Mouse (Mus musculus): ENCODE measurements around the gene Pitpnm1. TPM values are rescaled to one million over a fixed set of nuclear protein-coding genes. Genes with fewer than 3 reads are reported as not detected.
"Not testable (repeated sequence)": the region's sequence is repeated elsewhere in the genome, so short reads cannot be mapped to it uniquely, and the experiment has no call there.

Pitpnm1 gene
- total and polyA plus RNA-seq, 3 experiments = 15.9 to 43.8 (median 34.7) TPM

GRCm38 (mm10) chr19:4121097-4121805, 21.5 kb downstream of the Pitpnm1 start:
- in situ Hi-C loops (cut with MboI; ENCODE audit: low pct_ligation_motif_present, low pct_unique_long_range_greater_than_20kb, low sequenced_read_pairs) = no loop called here

GRCm38 (mm10) chr19:4121896-4122295, 22.1 kb downstream of the Pitpnm1 start:
- in situ Hi-C loops (cut with MboI; ENCODE audit: low pct_ligation_motif_present, low pct_unique_long_range_greater_than_20kb, low sequenced_read_pairs); H3K4me3 ChIP-seq (replicated peaks in 1 of 3; ENCODE audit: low read depth in 2 of 3, low read length in 2 of 3, poor library complexity in 1 of 3); H3K9ac ChIP-seq (ENCODE audit: insufficient read depth, low read depth); DNase-seq (ENCODE audit: extremely low read depth); dilution Hi-C loops (cut with MboI; ENCODE audit: extremely low pct_ligation_motif_present, extremely low pct_unique_long_range_greater_than_20kb, low sequenced_read_pairs); H3K9me3 ChIP-seq (replicated peaks; ENCODE audit: low read length); H3K4me2 ChIP-seq (ENCODE audit: insufficient read depth, low read depth, poor library complexity, severe bottlenecking); H3K27me3 ChIP-seq (replicated peaks); H3K27ac ChIP-seq (ENCODE audit: insufficient read depth, low read depth): not testable (repeated sequence)
- H3K36me3 ChIP-seq (replicated peaks in 1 of 2; ENCODE audit: control insufficient read depth in 1 of 2, insufficient read depth in 1 of 2, low read length in 1 of 2) = peaks cover 13 to 26% of the 10 kb centered on the region in 2 experiments
- peaks cover 17 to 63% of the 10 kb centered on the region in 2 experiments for H3K4me1 ChIP-seq (ENCODE audit: control insufficient read depth in 1 of 2, insufficient read depth in 2 of 2)
- peaks cover 12% of the 10 kb centered on the region for H3K79me2 ChIP-seq (replicated peaks; ENCODE audit: control insufficient read depth, extremely low read depth, insufficient read depth, poor library complexity, severe bottlenecking)

More at GRCm38 (mm10) chr19:4121097-4121805, 21.5 kb downstream of the Pitpnm1 start:
- peak overlapping the region; percentile 27 to 63 (median 49) for H3K4me3 ChIP-seq (replicated peaks in 1 of 3; ENCODE audit: low read depth in 2 of 3, low read length in 2 of 3, poor library complexity in 1 of 3)
- H3K79me2 ChIP-seq (replicated peaks; ENCODE audit: control insufficient read depth, extremely low read depth, insufficient read depth, poor library complexity, severe bottlenecking) = peaks cover 6% of the 10 kb centered on the region; the same call in 1 of the 2 replicates
- no peaks in the 10 kb centered on the region for H3K9me3 ChIP-seq (replicated peaks; ENCODE audit: low read length)
- dilution Hi-C loops (cut with MboI; ENCODE audit: extremely low pct_ligation_motif_present, extremely low pct_unique_long_range_greater_than_20kb, low sequenced_read_pairs) = no loop called here
- H3K27me3 ChIP-seq (replicated peaks) = no peaks in the 10 kb centered on the region
- H3K27ac ChIP-seq (ENCODE audit: insufficient read depth, low read depth) = peak overlapping the region; percentile 58
- H3K9ac ChIP-seq (ENCODE audit: insufficient read depth, low read depth) = peak overlapping the region; percentile 33; the same call in 1 of the 2 replicates
- H3K4me2 ChIP-seq (ENCODE audit: insufficient read depth, low read depth, poor library complexity, severe bottlenecking) = peak overlapping the region; percentile 21; the same call in 1 of the 2 replicates
- peak; percentile 99 for DNase-seq (ENCODE audit: extremely low read depth)
- TF ChIP-seq USF2 (conservative IDR thresholded peaks at IDR 0.05; ENCODE audit: low read depth, low read length) (peak; percentile 41; the same call in 1 of the 2 replicates), PAX5 (IDR thresholded peaks at IDR 0.05; ENCODE audit: low read length) (no peak), ZC3H11A (IDR thresholded peaks at IDR 0.05; ENCODE audit: low read depth, low read length) (no peak), EP300 (IDR thresholded peaks at IDR 0.05; ENCODE audit: low read length) (no peak), USF1 (IDR thresholded peaks at IDR 0.05; ENCODE audit: low read depth, low read length) (no peak), ZKSCAN1 (IDR thresholded peaks at IDR 0.05; ENCODE audit: borderline replicate concordance, low read depth, low read length) (no peak), MEF2A (IDR thresholded peaks at IDR 0.05; ENCODE audit: borderline replicate concordance, low read depth, low read length) (no peak; the same call in 1 of the 2 replicates), GABPA (IDR thresholded peaks at IDR 0.05; ENCODE audit: insufficient replicate concordance, low read depth, low read length) (no peak; the same call in 1 of the 2 replicates), ELF1 (IDR thresholded peaks at IDR 0.05; ENCODE audit: low read depth, low read length) (peak; percentile 93), ZMIZ1 (IDR thresholded peaks at IDR 0.05; ENCODE audit: low read depth, low read length) (0 out of 2 replicates have a peak, but pooled peaks have one; percentile 62), NELFE (IDR thresholded peaks at IDR 0.05; ENCODE audit: low read depth, low read length) (peak; percentile 59), TBP (conservative IDR thresholded peaks at IDR 0.05; ENCODE audit: low read depth, low read length) (0 out of 2 replicates have a peak, but pooled peaks have one; percentile 56), NRF1 (IDR thresholded peaks at IDR 0.05; ENCODE audit: low read depth, low read length) (peak; percentile 95), UBTF (IDR thresholded peaks at IDR 0.05; ENCODE audit: low read depth, low read length) (no peak), POLR2AphosphoS2 (IDR thresholded peaks at IDR 0.05; ENCODE audit: low read depth, low read length) (no peak), MAX (IDR thresholded peaks at IDR 0.05; ENCODE audit: low read length) (peak; percentile 100), HCFC1 (IDR thresholded peaks at IDR 0.05; ENCODE audit: low read depth, low read length) (peak; percentile 95), RCOR1 (conservative IDR thresholded peaks at IDR 0.05; ENCODE audit: low read depth, low read length) (no peak), MAFK (IDR thresholded peaks at IDR 0.05; ENCODE audit: insufficient replicate concordance, low read length) (peak; percentile 46; the same call in 1 of the 2 replicates), KAT2A (IDR thresholded peaks at IDR 0.05; ENCODE audit: insufficient replicate concordance, low read length) (peak; percentile 88), SIN3A (IDR thresholded peaks at IDR 0.05; ENCODE audit: low read length) (0 out of 2 replicates have a peak, but pooled peaks have one; percentile 41), SMC3 (IDR thresholded peaks at IDR 0.05; ENCODE audit: low read depth, low read length) (no peak), ETS1 (conservative IDR thresholded peaks at IDR 0.05; ENCODE audit: low read depth, low read length) (peak; percentile 34; the same call in 1 of the 2 replicates), CTCF (conservative IDR thresholded peaks at IDR 0.05 in 1 of 2, IDR thresholded peaks at IDR 0.05 in 1 of 2; ENCODE audit: low read depth in 2 of 2, low read length in 2 of 2) (no peak), MAZ (IDR thresholded peaks at IDR 0.05; ENCODE audit: low read depth, low read length) (no peak; the same call in 1 of the 2 replicates), JUN (IDR thresholded peaks at IDR 0.05; ENCODE audit: insufficient read depth, low read depth, low read length) (no peak), TCF12 (IDR thresholded peaks at IDR 0.05; ENCODE audit: low read depth, low read length) (peak; percentile 85), ZNF384 (IDR thresholded peaks at IDR 0.05; ENCODE audit: low read depth, low read length) (peak; percentile 37; the same call in 1 of the 2 replicates), CHD1 (IDR thresholded peaks at IDR 0.05; ENCODE audit: low read depth, low read length) (no peak), E2F4 (IDR thresholded peaks at IDR 0.05; ENCODE audit: insufficient replicate concordance, low read depth, low read length) (no peak), IRF4 (IDR thresholded peaks at IDR 0.05; ENCODE audit: low read depth, low read length) (peak; percentile 25; the same call in 1 of the 2 replicates), MYC (IDR thresholded peaks at IDR 0.05; ENCODE audit: low read depth, low read length) (no peak), BHLHE40 (IDR thresholded peaks at IDR 0.05; ENCODE audit: low read depth, low read length) (no peak), RAD21 (IDR thresholded peaks at IDR 0.05; ENCODE audit: low read depth, low read length) (no peak), MXI1 (IDR thresholded peaks at IDR 0.05; ENCODE audit: low read depth, low read length) (no peak), POLR2A (IDR thresholded peaks at IDR 0.05; ENCODE audit: low read depth, low read length) (peak; percentile 72), CHD2 (IDR thresholded peaks at IDR 0.05; ENCODE audit: low read length) (peak; percentile 70; the same call in 1 of the 2 replicates), JUND (conservative IDR thresholded peaks at IDR 0.05; ENCODE audit: low read depth, low read length) (no peak)
- H3K36me3 ChIP-seq (replicated peaks in 1 of 2; ENCODE audit: control insufficient read depth in 1 of 2, insufficient read depth in 1 of 2, low read length in 1 of 2) = peaks cover 17 to 32% of the 10 kb centered on the region in 2 experiments
- H3K4me1 ChIP-seq (ENCODE audit: control insufficient read depth in 1 of 2, insufficient read depth in 2 of 2) = peaks cover 17 to 69% of the 10 kb centered on the region in 2 experiments
